Mouse (Mus musculus) liver, adult 2 months (tissue): ENCODE results near the gene St3gal2. TPM values are rescaled to one million over a fixed set of nuclear protein-coding genes. Genes with fewer than 3 reads are reported as not detected.
A peak's percentile ranks its signal among the peaks of the same experiment; 100 is the strongest.

ENCODE experiments used
- DNase-seq: peaks from one replicate; pipeline ENCODE4 v3.0.0-alpha.2; 2011; ENCODE audit warnings: low read depth, low spot score; ENCODE audit errors: extremely low read depth
- H3K27ac ChIP-seq: fragments of 200-500 bp; replicated peaks from 2 replicates; pipeline ENCODE4 v1.5.1; 2012; ENCODE audit warnings: low read depth, mild to moderate bottlenecking, control low read depth, inconsistent platforms, low read length; ENCODE audit not compliant: insufficient read depth
- H3K27me3 ChIP-seq: fragments of 200-500 bp; 2 replicates; pipeline ENCODE4 v1.6.1; 2012; ENCODE audit warnings: mild to moderate bottlenecking, moderate library complexity, low read length, inconsistent platforms; ENCODE audit not compliant: control insufficient read depth, insufficient read depth
- H3K36me3 ChIP-seq: fragments of 200-500 bp; 2 replicates; pipeline ENCODE4 v1.6.1; 2012; ENCODE audit warnings: low read length, inconsistent platforms; ENCODE audit not compliant: control insufficient read depth, insufficient read depth
- H3K4me1 ChIP-seq: fragments of 200-500 bp; 2 replicates; pipeline ENCODE4 v1.6.1; 2011; ENCODE audit warnings: low read length; ENCODE audit not compliant: control insufficient read depth, insufficient read depth
- H3K4me3 ChIP-seq: fragments of 200-500 bp; 2 replicates; pipeline ENCODE4 v1.5.1; 2011; ENCODE audit warnings: low read depth, mild to moderate bottlenecking, control low read depth, low read length, moderate library complexity; ENCODE audit not compliant: insufficient read depth
- H3K79me2 ChIP-seq: fragments of 200-500 bp; 2 replicates; pipeline ENCODE4 v1.6.1; 2012; ENCODE audit warnings: inconsistent platforms, mild to moderate bottlenecking, low read length, moderate library complexity; ENCODE audit not compliant: control insufficient read depth, insufficient read depth
- H3K9ac ChIP-seq: fragments of 200-500 bp; 2 replicates; pipeline ENCODE4 v1.6.1; 2012; ENCODE audit warnings: low read depth, mild to moderate bottlenecking, control low read depth, inconsistent platforms, low read length
- CTCF ChIP-seq: fragments of 200-500 bp; IDR thresholded peaks from 2 replicates; pipeline ENCODE4 v1.5.1; 2011; ENCODE audit warnings: low read depth, low read length, control low read depth
- POLR2A ChIP-seq: fragments of 200-500 bp; IDR thresholded peaks from 2 replicates; pipeline ENCODE4 v1.6.1; 2011; ENCODE audit warnings: low read length, control low read depth; ENCODE audit not compliant: insufficient read depth; ENCODE audit errors: extremely low read depth
- WGBS: fragments of 180-500 bp; shearing (Covaris S2); methylation state at CpG from one replicate; pipeline ENCODE4 v1.1.7; 2018; 5-methylcytosine and 5-hydroxymethylcytosine counted together
- polyA plus RNA-seq: library from polyadenylated mRNA; depleted of rRNA; stranded (reverse); fragments of >200 nt; gene quantifications from 2 replicates; pipeline ENCODE4 v1.2.3, GENCODE M21; 2012; rRNA removed
- total RNA-seq: library from RNA; depleted of rRNA; stranded (reverse); fragments of >200 nt; gene quantifications from 2 replicates; pipeline ENCODE4 v1.2.3, GENCODE M21; 2014; rRNA removed

Gene St3gal2
- total RNA-seq, result 0.83 and 1.3 TPM in 2 replicates
- 1.2 and 1.5 TPM in 2 replicates for polyA plus RNA-seq

DNA sequence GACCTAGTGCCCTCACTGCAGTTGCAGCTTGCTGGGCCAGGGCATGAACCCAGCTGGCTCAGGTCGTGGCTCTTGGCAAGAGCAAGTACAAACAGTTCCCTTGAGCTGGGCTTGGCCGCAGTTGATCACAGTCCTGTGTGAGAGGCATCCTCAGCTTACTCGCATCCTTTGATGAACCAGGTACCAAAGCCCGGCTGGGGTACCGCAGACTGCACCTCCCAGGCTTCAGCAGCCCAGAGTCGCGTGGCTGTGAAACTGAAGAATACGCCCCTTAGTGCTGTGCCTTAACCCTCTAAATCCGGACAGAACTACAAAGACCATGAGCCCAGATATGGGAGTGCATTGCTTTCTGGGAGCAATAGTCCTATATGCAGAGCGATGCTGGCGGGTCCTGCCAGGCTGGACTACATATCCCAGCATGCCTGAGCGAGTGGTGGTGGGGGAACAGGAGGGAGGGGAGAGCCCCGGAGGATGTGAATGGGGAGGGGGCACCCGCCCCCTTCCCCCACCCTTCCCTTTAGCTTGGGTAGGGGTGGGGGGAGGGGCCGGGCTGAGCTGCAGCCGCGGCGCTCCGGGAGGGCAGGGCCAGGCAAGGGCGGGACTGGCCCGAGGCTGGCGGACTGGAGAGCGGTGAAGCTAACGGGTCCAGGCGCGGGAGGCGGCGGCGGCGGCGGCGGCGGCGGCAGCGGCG is at the start of gene St3gal2:
Gene St3gal2 (plus strand): TSS at position 582 of the 691 bp plus-strand sequence.
- under 1% methylated on average over 19 of the region's 36 CpGs for WGBS
- peak; percentile 91 for DNase-seq
- Histone ChIP-seq H3K27me3 (no peaks in the 10 kb centered on the region), H3K4me1 (0 out of 2 replicates have a peak, but pooled peaks cover 3% of the 10 kb centered on the region), H3K79me2 (no peaks in the 10 kb centered on the region), H3K27ac (no peak within 1 kb of the TSS), H3K4me3 (peak within 1 kb of the TSS; percentile 57), H3K36me3 (no peaks in the 10 kb centered on the region), H3K9ac (peak within 1 kb of the TSS; percentile 84)
- TF ChIP-seq CTCF (no peak), POLR2A (no peak)

DNA sequence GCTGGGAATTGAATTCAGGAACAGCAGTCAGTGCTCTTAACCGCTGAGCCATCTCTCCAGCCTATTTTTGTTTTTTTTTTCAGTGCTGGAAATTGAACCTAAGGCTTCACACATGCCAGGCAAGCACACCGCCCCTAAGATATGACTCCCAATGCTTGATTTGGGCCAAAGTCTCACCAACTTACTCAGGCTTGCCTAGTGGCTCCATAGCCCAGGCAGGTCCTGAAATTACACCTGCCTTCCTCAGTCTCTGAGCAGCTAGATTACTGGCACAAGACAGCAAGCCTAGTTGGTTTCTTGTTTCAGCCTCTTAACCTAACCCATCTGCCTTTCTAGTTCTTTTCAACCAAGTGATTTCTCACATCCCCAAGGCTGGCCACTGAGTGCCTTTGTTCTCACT is 49.2 kb upstream of the St3gal2 start:
- H3K36me3 ChIP-seq, result peaks cover 81% of the 10 kb centered on the region
- no peaks in the 10 kb centered on the region for H3K79me2 ChIP-seq
- no peak overlapping the region for H3K4me3 ChIP-seq
- no peak for TF ChIP-seq POLR2A
- no peak for TF ChIP-seq CTCF
- no peaks in the 10 kb centered on the region for H3K27me3 ChIP-seq
- no peak overlapping the region for H3K9ac ChIP-seq
- no peaks in the 10 kb centered on the region for H3K4me1 ChIP-seq
- H3K27ac ChIP-seq, result no peak overlapping the region
- WGBS, result 93% methylated on average over 2 of the region's 2 CpGs
- DNase-seq, result no peak

DNA sequence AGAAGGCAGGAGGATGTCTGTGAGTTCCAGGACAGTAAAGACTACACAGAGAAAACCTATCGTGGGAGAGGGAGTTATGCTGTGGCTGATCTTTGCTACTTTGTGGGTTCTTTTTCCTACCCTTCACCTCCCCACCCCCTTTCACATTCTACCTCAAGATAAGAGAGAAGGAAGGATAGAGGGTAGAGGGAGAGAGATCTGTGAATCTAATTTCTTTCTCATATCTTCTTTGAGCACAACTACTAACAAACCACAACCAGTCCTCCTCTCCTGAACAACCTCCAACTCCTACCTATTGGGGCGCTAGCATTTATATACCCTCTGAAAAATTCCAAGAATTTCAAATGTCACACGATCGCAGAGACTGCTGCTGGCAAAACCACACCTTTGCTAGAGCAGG is 41.9 kb upstream of the St3gal2 start:
- Histone ChIP-seq H3K4me3 (no peak overlapping the region), H3K36me3 (peaks cover 54% of the 10 kb centered on the region), H3K4me1 (no peaks in the 10 kb centered on the region), H3K9ac (no peak overlapping the region), H3K27ac (no peak overlapping the region), H3K27me3 (no peaks in the 10 kb centered on the region), H3K79me2 (no peaks in the 10 kb centered on the region)
- no peak for DNase-seq
- 92% methylated on average over 4 of the region's 4 CpGs for WGBS
- TF ChIP-seq POLR2A (no peak), CTCF (no peak)

DNA sequence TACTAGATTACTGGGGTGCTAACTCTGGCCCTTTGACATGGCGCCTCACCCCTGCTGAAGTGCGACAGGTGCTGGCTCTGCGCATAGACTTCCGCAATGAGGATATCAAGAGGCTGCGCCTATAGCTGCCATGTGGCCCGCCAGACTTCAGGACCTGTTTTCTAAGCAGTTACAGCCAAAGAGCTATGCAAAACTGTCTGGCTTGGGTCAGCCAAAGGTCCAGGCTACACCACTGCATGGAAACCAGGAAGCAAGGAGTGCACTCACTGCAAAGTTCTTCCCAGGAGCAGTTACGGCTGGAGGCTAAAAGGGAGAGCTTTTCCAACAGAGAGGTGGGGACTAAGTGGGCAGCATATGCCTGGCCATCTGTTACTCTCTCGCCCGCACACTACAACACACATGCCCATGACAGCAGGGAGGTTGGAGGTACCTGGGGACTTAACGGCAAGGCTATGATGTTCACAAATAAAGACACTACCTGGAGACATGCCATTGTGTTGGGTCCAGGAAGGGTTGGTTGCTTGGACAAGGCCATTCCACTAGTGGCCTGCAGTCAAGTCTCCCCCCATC is 37.9 kb upstream of the St3gal2 start:
- Histone ChIP-seq H3K4me3 (no peak overlapping the region), H3K36me3 (peaks cover 33% of the 10 kb centered on the region), H3K79me2 (no peaks in the 10 kb centered on the region), H3K27ac (no peak overlapping the region), H3K4me1 (no peaks in the 10 kb centered on the region), H3K9ac (no peak overlapping the region), H3K27me3 (no peaks in the 10 kb centered on the region)
- TF ChIP-seq CTCF (no peak), POLR2A (no peak)
- 94% methylated on average over 10 of the region's 10 CpGs for WGBS
- no peak for DNase-seq

DNA sequence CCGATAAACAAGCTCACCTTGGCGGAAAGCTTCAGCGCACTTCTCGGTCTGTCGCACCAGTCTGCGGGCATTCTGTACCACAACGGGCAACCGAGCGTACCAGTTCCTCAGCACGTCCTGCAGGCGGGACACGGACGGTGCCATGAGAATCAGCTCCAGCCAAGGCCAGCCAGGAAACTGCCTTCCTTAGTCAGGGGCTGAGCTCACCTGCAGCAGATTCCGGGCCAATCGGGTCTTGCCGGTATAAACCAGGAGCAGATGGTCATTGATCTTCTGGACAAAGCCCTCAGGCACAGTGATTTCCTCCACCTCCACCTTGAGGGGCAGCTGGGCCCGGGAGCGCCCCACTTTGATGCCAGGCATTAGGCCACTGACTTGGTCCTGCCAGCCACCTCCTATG is 35.9 kb upstream of the St3gal2 start:
- Histone ChIP-seq H3K27me3 (no peaks in the 10 kb centered on the region), H3K79me2 (no peaks in the 10 kb centered on the region), H3K27ac (no peak overlapping the region), H3K4me1 (no peaks in the 10 kb centered on the region), H3K4me3 (no peak overlapping the region), H3K9ac (no peak overlapping the region), H3K36me3 (peaks cover 22% of the 10 kb centered on the region)
- DNase-seq, result no peak
- 94% methylated on average over 18 of the region's 18 CpGs for WGBS
- TF ChIP-seq POLR2A (no peak), CTCF (no peak)

DNA sequence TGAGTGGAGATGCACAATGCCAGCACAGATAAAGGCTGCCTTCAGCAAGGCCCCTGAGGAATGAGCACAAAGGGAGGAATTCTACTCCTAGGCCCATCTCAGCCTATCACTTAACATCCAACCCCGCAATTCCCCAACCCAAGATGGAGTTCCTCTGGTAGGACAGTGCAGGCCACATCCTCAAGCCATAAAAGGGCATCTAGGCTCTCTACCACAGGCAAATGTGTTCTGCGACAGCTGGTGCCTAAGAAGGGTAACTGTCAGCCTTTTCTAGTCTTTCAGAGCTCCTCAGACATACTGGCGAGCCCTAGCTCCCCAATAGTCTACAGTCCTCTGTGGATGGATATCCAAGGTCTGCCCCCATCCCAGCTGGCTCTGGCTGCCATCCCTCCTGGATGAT is 33.1 kb upstream of the St3gal2 start:
- 96% methylated on average over 3 of the region's 3 CpGs for WGBS
- TF ChIP-seq POLR2A (no peak), CTCF (no peak)
- Histone ChIP-seq H3K4me3 (no peak overlapping the region), H3K27me3 (no peaks in the 10 kb centered on the region), H3K79me2 (no peaks in the 10 kb centered on the region), H3K9ac (no peak overlapping the region), H3K27ac (no peak overlapping the region), H3K4me1 (no peaks in the 10 kb centered on the region), H3K36me3 (peaks cover 5% of the 10 kb centered on the region)
- no peak for DNase-seq
